Mouse (Mus musculus) liver, adult (tissue): ENCODE measurements around the gene Foxo1.

Experiments used
- GATA4 ChIP-seq: IDR thresholded peaks from 2 replicates; pipeline ENCODE4 v1.6.1; 2014; ENCODE audit warnings: mild to moderate bottlenecking, low read length; ENCODE audit not compliant: insufficient replicate concordance

Foxo1 gene

GRCm38 (mm10) chr3:52267652-52268486 lies at the start of gene Foxo1:
Foxo1 (plus strand) TSS chr3:52268336.
- peak; percentile 1; the same call in 1 of the 2 replicates for TF ChIP-seq GATA4

- TF ChIP-seq GATA4 = no peak
These were observed 49.3 kb upstream of the Foxo1 start for GRCm38 (mm10) chr3:52218864-52219263.

- TF ChIP-seq GATA4 = no peak
These were observed 47.1 kb upstream of the Foxo1 start for GRCm38 (mm10) chr3:52221082-52221481.

GRCm38 (mm10) chr3:52221931-52222330 lies 46.2 kb upstream of the Foxo1 start:
- TF ChIP-seq GATA4 = no peak

- TF ChIP-seq GATA4 = no peak
These were observed 31.6 kb upstream of the Foxo1 start for GRCm38 (mm10) chr3:52236488-52236887.

- TF ChIP-seq GATA4 = no peak
These were observed 31.0 kb upstream of the Foxo1 start for GRCm38 (mm10) chr3:52237136-52237535.

- no peak for TF ChIP-seq GATA4
These were observed 27.1 kb upstream of the Foxo1 start for GRCm38 (mm10) chr3:52241062-52241461.

- TF ChIP-seq GATA4 = no peak
These were observed 25.6 kb upstream of the Foxo1 start for GRCm38 (mm10) chr3:52242457-52243105.

- TF ChIP-seq GATA4 = no peak
These were observed 24.7 kb upstream of the Foxo1 start for GRCm38 (mm10) chr3:52243271-52244021.

GRCm38 (mm10) chr3:52245996-52246830 lies 21.9 kb upstream of the Foxo1 start:
- no peak for TF ChIP-seq GATA4

- no peak for TF ChIP-seq GATA4
These were observed 17.0 kb upstream of the Foxo1 start for GRCm38 (mm10) chr3:52251184-52251583.

GRCm38 (mm10) chr3:52253656-52254461 lies 14.3 kb upstream of the Foxo1 start:
- no peak for TF ChIP-seq GATA4

- TF ChIP-seq GATA4 = no peak
These were observed 13.6 kb upstream of the Foxo1 start for GRCm38 (mm10) chr3:52254496-52254895.
